Mouse (Mus musculus): Measurements from ENCODE around the gene Grk6. TPM values are rescaled to one million over a fixed set of nuclear protein-coding genes. Genes with fewer than 3 reads are reported as not detected.

Grk6 gene
- polyA plus RNA-seq, 1 experiment from 2014 or later = 24.3 TPM

DNA sequence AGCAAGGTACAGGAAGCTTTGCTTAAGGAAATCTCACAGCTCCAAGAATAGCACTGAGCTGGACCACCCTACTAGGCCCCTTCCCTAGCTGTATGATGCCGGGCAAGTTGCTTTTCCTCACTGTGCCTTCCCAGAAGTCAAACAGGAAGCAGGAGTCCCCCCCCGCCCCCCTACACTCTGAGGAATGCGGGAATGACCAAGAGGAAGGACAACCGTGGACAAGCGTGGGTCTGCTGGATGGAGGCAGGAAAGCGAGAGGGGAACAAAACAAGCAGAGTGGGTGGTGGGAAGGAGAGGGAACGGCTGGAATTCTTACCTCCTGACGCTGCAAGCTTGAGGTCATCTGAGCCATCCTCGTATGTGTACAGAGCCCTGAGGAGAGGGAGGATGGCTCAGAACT lies 38.2 kb downstream of the Grk6 start:
- Histone ChIP-seq H3K4me3 (ENCODE audit: low read depth, low read length) (no peak overlapping the region), H3K27me3 (ENCODE audit: control insufficient read depth, insufficient read depth, low read length) (peaks cover 32% of the 10 kb centered on the region), H3K4me1 (ENCODE audit: control insufficient read depth, insufficient read depth, low read length) (peaks cover 39% of the 10 kb centered on the region), H3K36me3 (ENCODE audit: control insufficient read depth, insufficient read depth, low read length) (peaks cover 17% of the 10 kb centered on the region), H3K9me3 (replicated peaks; ENCODE audit: control insufficient read depth, low read length) (no peaks in the 10 kb centered on the region), H3K9ac (ENCODE audit: low read depth, low read length) (0 out of 2 replicates have a peak overlapping the region, but pooled peaks have one; percentile 22), H3K4me2 (no peak overlapping the region), H3K27ac (ENCODE audit: low read depth, low read length) (no peak overlapping the region; the same call in 1 of the 2 replicates)
- WGBS (ENCODE audit: insufficient replicate concordance) = 25% methylated on average over 9 of the region's 9 CpGs
- ATAC-seq (replicated peaks; ENCODE audit: insufficient number of reproducible peaks, low FRiP score, low TSS enrichment) = no peak

DNA sequence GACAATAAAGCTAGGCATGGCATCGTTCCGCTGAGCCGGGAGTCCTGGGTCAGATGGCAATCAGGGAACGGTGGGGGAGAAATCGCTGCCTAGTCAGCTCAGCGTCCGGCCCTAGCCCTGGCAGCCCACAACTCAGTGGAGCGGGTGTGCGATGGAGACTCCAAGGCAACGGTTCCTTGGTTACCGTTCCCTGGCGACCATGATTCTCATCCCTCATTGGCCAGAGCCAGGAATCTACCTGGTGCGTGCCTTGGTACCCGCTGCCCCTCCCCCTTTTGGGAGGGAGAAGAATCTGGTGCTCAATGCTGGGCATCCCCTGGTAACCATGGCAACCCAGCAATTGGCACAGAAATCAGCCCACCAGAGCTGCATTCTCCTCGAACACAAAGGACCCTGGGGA lies 38.7 kb downstream of the Grk6 start:
- H3K36me3 ChIP-seq (ENCODE audit: control insufficient read depth, insufficient read depth, low read length) = peaks cover 17% of the 10 kb centered on the region
- no peak overlapping the region for H3K4me2 ChIP-seq
- WGBS (ENCODE audit: insufficient replicate concordance) = 54% methylated on average over 15 of the region's 15 CpGs
- no peak overlapping the region for H3K4me3 ChIP-seq (ENCODE audit: low read depth, low read length)
- peaks cover 39% of the 10 kb centered on the region for H3K4me1 ChIP-seq (ENCODE audit: control insufficient read depth, insufficient read depth, low read length)
- peaks cover 37% of the 10 kb centered on the region for H3K27me3 ChIP-seq (ENCODE audit: control insufficient read depth, insufficient read depth, low read length)
- H3K9ac ChIP-seq (ENCODE audit: low read depth, low read length) = 0 out of 2 replicates have a peak overlapping the region, but pooled peaks have one; percentile 22
- H3K27ac ChIP-seq (ENCODE audit: low read depth, low read length) = no peak overlapping the region
- H3K9me3 ChIP-seq (replicated peaks; ENCODE audit: control insufficient read depth, low read length) = no peaks in the 10 kb centered on the region
- no peak for ATAC-seq (replicated peaks; ENCODE audit: insufficient number of reproducible peaks, low FRiP score, low TSS enrichment)

DNA sequence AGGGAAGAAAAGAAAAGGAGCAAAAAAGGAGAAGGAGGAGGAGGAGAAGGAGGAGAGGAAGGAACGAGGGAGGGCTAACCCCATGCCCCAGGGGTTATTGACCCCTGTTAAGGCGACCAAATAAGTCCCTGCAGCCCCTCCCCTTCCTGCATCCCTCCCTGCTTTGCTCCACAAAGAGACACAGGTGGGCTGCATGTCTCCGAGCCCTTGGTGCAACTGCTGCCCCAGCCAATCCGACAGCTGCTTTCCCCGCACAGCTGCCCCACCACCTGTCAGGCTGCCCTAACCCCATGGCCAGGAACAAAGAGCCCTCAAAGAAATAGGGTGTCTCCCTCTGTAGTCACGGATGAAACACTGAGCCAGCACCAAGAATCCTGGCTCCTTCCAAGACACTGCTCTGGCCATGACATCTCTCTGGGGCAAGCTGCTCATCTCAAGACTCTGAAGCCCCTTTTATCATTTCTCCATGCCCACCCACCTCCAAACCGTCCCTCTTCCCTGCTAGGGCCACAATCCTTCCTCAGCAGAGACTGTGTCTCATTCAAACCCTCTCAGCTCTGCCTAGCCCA lies 39.7 kb downstream of the Grk6 start:
- Histone ChIP-seq H3K4me2 (no peak overlapping the region), H3K4me3 (ENCODE audit: low read depth, low read length) (no peak overlapping the region), H3K27ac (ENCODE audit: low read depth, low read length) (no peak overlapping the region), H3K4me1 (ENCODE audit: control insufficient read depth, insufficient read depth, low read length) (peaks cover 36% of the 10 kb centered on the region), H3K27me3 (ENCODE audit: control insufficient read depth, insufficient read depth, low read length) (peaks cover 44% of the 10 kb centered on the region), H3K9ac (ENCODE audit: low read depth, low read length) (no peak overlapping the region), H3K9me3 (replicated peaks; ENCODE audit: control insufficient read depth, low read length) (no peaks in the 10 kb centered on the region), H3K36me3 (ENCODE audit: control insufficient read depth, insufficient read depth, low read length) (peaks cover 17% of the 10 kb centered on the region)
- 42% methylated on average over 7 of the region's 7 CpGs for WGBS (ENCODE audit: insufficient replicate concordance)
- ATAC-seq (replicated peaks; ENCODE audit: insufficient number of reproducible peaks, low FRiP score, low TSS enrichment) = no peak

GRCm38 (mm10) chr13:55486029-55486794 lies 41.3 kb downstream of the Grk6 start:
- Histone ChIP-seq H3K27ac (ENCODE audit: low read depth, low read length) (no peak overlapping the region), H3K9me3 (replicated peaks; ENCODE audit: control insufficient read depth, low read length) (no peaks in the 10 kb centered on the region), H3K4me1 (ENCODE audit: control insufficient read depth, insufficient read depth, low read length) (peaks cover 36% of the 10 kb centered on the region), H3K4me2 (peak overlapping the region; percentile 86), H3K36me3 (ENCODE audit: control insufficient read depth, insufficient read depth, low read length) (peaks cover 10% of the 10 kb centered on the region), H3K4me3 (ENCODE audit: low read depth, low read length) (peak overlapping the region; percentile 87), H3K9ac (ENCODE audit: low read depth, low read length) (peak overlapping the region; percentile 88), H3K27me3 (ENCODE audit: control insufficient read depth, insufficient read depth, low read length) (peaks cover 50% of the 10 kb centered on the region)
- WGBS (ENCODE audit: insufficient replicate concordance) = 44% methylated on average over 14 of the region's 14 CpGs
- ATAC-seq (replicated peaks; ENCODE audit: insufficient number of reproducible peaks, low FRiP score, low TSS enrichment) = no peak

GRCm38 (mm10) chr13:55486916-55487577 lies 42.2 kb downstream of the Grk6 start:
- peak overlapping the region; percentile 84 for H3K27ac ChIP-seq (ENCODE audit: low read depth, low read length)
- H3K4me3 ChIP-seq (ENCODE audit: low read depth, low read length) = peak overlapping the region; percentile 87
- peaks cover 52% of the 10 kb centered on the region for H3K27me3 ChIP-seq (ENCODE audit: control insufficient read depth, insufficient read depth, low read length)
- WGBS (ENCODE audit: insufficient replicate concordance) = under 1% methylated on average over 29 of the region's 29 CpGs
- ATAC-seq (replicated peaks; ENCODE audit: insufficient number of reproducible peaks, low FRiP score, low TSS enrichment) = peak; percentile 33
- H3K4me1 ChIP-seq (ENCODE audit: control insufficient read depth, insufficient read depth, low read length) = peaks cover 36% of the 10 kb centered on the region
- peak overlapping the region; percentile 88 for H3K9ac ChIP-seq (ENCODE audit: low read depth, low read length)
- no peaks in the 10 kb centered on the region for H3K9me3 ChIP-seq (replicated peaks; ENCODE audit: control insufficient read depth, low read length)
- peaks cover 5% of the 10 kb centered on the region; the same call in 1 of the 2 replicates for H3K36me3 ChIP-seq (ENCODE audit: control insufficient read depth, insufficient read depth, low read length)
- H3K4me2 ChIP-seq = peak overlapping the region; percentile 86

DNA sequence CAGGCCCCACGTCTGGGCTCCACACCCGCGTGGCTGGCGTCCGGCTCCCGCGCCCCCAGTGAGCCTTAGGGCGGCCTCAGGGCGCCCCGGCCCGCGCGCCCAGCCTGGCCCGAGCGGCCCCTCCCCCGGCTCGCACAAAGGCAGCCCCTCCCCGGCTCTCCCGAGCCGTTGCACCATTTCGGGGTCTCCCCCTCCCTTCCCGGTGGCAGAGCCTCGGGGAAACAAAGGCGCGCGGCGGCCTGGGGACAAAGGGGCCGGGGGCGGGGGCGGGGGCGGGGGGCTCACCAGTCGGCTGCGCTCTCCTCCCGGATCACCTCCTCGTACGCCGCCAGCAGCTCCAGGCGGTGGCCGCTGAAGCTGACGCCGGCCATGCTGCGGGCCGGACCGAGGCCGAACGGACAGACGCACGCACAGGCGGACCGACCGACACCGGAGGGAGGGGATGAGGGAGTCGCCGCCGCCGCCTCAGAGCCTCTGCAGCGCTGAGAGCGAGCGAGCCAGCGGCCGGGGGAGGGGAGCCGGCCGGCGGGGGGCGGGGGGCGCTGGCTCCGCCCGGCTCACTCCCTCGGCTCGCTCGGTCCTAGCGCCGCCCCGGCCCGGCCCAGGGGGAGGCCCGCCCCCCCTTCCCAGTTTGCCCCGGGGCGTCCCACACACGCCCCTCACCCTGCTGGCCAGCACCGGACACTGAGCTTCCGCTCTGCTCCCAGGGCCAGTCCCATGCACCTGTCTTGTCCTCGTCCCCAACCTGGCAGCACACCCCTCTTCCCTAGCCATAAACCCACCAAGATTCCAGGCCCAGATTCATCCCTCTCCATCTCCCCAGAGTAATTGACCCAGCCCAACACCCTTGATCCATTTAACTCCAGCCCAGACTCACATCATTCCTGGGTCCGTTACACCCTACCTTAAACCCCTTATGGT lies 43.0 kb downstream of the Grk6 start, which contains the start of gene Dbn1:
Gene Dbn1 (minus strand): TSS at position 534 of the 921 bp plus-strand sequence.
- Histone ChIP-seq H3K27ac (ENCODE audit: low read depth, low read length) (peak within 1 kb of the TSS; percentile 84), H3K27me3 (ENCODE audit: control insufficient read depth, insufficient read depth, low read length) (peaks cover 60% of the 10 kb centered on the region), H3K4me2 (peak within 1 kb of the TSS; percentile 86), H3K4me3 (ENCODE audit: low read depth, low read length) (peak within 1 kb of the TSS; percentile 87), H3K36me3 (ENCODE audit: control insufficient read depth, insufficient read depth, low read length) (no peaks in the 10 kb centered on the region), H3K9ac (ENCODE audit: low read depth, low read length) (peak within 1 kb of the TSS; percentile 88), H3K4me1 (ENCODE audit: control insufficient read depth, insufficient read depth, low read length) (peaks cover 31% of the 10 kb centered on the region), H3K9me3 (replicated peaks; ENCODE audit: control insufficient read depth, low read length) (no peaks in the 10 kb centered on the region)
- WGBS (ENCODE audit: insufficient replicate concordance) = under 1% methylated on average over 48 of the region's 83 CpGs
- ATAC-seq (replicated peaks; ENCODE audit: insufficient number of reproducible peaks, low FRiP score, low TSS enrichment) = peak; percentile 76

GRCm38 (mm10) chr13:55494257-55494656 lies 49.4 kb downstream of the Grk6 start:
- H3K27ac ChIP-seq (ENCODE audit: low read depth, low read length) = no peak overlapping the region
- H3K4me2 ChIP-seq = no peak overlapping the region
- H3K9me3 ChIP-seq (replicated peaks; ENCODE audit: control insufficient read depth, low read length) = no peaks in the 10 kb centered on the region
- ATAC-seq (replicated peaks; ENCODE audit: insufficient number of reproducible peaks, low FRiP score, low TSS enrichment) = no peak
- H3K4me3 ChIP-seq (ENCODE audit: low read depth, low read length) = no peak overlapping the region
- peaks cover 20% of the 10 kb centered on the region for H3K4me1 ChIP-seq (ENCODE audit: control insufficient read depth, insufficient read depth, low read length)
- H3K36me3 ChIP-seq (ENCODE audit: control insufficient read depth, insufficient read depth, low read length) = peaks cover 8% of the 10 kb centered on the region; the same call in 1 of the 2 replicates
- 7% methylated on average over 2 of the region's 2 CpGs for WGBS (ENCODE audit: insufficient replicate concordance)
- H3K9ac ChIP-seq (ENCODE audit: low read depth, low read length) = 0 out of 2 replicates have a peak overlapping the region, but pooled peaks have one; percentile 10
- peaks cover 47% of the 10 kb centered on the region for H3K27me3 ChIP-seq (ENCODE audit: control insufficient read depth, insufficient read depth, low read length)
